Mouse (Mus musculus): Measurements from ENCODE around the gene Fbxw8. TPM values are rescaled to one million over a fixed set of nuclear protein-coding genes. Genes with fewer than 3 reads are reported as not detected.

Gene Fbxw8
- total RNA-seq (2014; rRNA removed) (15.9 and 18.4 TPM in 2 replicates), polyA plus RNA-seq (2012; rRNA removed) (31.7 and 33.8 TPM in 2 replicates)

DNA sequence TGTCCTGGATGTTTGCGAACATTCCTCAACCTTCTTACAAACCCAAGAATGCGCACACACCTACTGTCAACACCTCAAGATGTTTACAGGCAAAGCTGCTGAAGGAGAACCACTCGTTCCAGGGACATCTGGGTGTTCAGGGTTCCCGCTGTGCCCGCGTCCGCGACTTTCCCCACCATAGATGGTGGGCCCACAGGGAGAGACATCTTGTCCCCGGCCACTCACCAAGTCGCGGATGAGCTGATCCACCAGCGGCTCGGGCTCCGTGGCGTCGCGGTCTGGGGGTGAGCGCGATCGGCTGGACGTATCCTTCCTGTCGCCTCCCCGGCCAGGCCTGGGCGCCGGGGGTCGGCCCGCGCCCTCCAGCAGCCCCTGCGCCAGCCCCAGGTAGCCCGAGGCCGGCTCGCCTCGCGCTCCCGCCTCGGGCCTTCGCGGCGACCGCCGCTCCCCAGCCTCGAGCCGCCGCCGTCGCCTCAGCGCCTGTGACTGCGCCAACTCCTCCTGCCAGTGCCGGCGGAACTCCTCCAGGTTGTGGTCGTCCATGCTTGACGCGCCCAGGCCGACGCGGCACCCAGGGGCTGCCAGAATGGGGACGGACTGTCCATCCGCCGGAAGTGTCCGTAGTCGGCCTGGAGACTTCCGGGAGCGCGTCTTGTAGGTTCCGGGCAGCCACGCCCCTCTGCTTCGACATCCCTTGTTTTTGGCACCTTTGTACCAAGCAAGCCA, at the start of gene Fbxw8:
Gene Fbxw8, minus strand, starts transcription at position 626 of the 726 bp plus-strand sequence.
- Histone ChIP-seq H3K79me2 (ENCODE audit: control insufficient read depth, insufficient read depth, low read length) (peaks cover 24% of the 10 kb centered on the region; the same call in 1 of the 2 replicates), H3K36me3 (ENCODE audit: control insufficient read depth, insufficient read depth, low read length) (no peaks in the 10 kb centered on the region), H3K4me3 (ENCODE audit: insufficient read depth, low read depth, low read length) (peak within 1 kb of the TSS; percentile 89), H3K4me1 (ENCODE audit: control insufficient read depth, insufficient read depth, low read length) (peaks cover 2% of the 10 kb centered on the region; the same call in 1 of the 2 replicates), H3K27ac (replicated peaks; ENCODE audit: insufficient read depth, low read depth, low read length) (no peak within 1 kb of the TSS), H3K27me3 (ENCODE audit: control insufficient read depth, insufficient read depth, low read length) (no peaks in the 10 kb centered on the region), H3K9ac (ENCODE audit: low read depth, low read length) (peak within 1 kb of the TSS; percentile 91)
- peak; percentile 76 for DNase-seq (ENCODE audit: extremely low read depth, low read depth, low spot score)
- under 1% methylated on average over 64 of the region's 67 CpGs for WGBS
- no peak for TF ChIP-seq POLR2A (IDR thresholded peaks at IDR 0.05; ENCODE audit: extremely low read depth, insufficient read depth, low read length)
- no peak for TF ChIP-seq CTCF (IDR thresholded peaks at IDR 0.05; ENCODE audit: low read depth, low read length)

- Histone ChIP-seq H3K27ac (replicated peaks; ENCODE audit: insufficient read depth, low read depth, low read length) (no peak overlapping the region), H3K9ac (ENCODE audit: low read depth, low read length) (no peak overlapping the region), H3K4me3 (ENCODE audit: insufficient read depth, low read depth, low read length) (no peak overlapping the region), H3K4me1 (ENCODE audit: control insufficient read depth, insufficient read depth, low read length) (no peaks in the 10 kb centered on the region), H3K79me2 (ENCODE audit: control insufficient read depth, insufficient read depth, low read length) (no peaks in the 10 kb centered on the region), H3K36me3 (ENCODE audit: control insufficient read depth, insufficient read depth, low read length) (no peaks in the 10 kb centered on the region), H3K27me3 (ENCODE audit: control insufficient read depth, insufficient read depth, low read length) (no peaks in the 10 kb centered on the region)
- 84% methylated on average over 16 of the region's 16 CpGs for WGBS
- no peak for DNase-seq (ENCODE audit: extremely low read depth, low read depth, low spot score)
- TF ChIP-seq POLR2A (IDR thresholded peaks at IDR 0.05; ENCODE audit: extremely low read depth, insufficient read depth, low read length): no peak
- no peak for TF ChIP-seq CTCF (IDR thresholded peaks at IDR 0.05; ENCODE audit: low read depth, low read length)
These were observed 49.6 kb upstream of the Fbxw8 start for GRCm38 (mm10) chr5:118204675-118205440.

DNA sequence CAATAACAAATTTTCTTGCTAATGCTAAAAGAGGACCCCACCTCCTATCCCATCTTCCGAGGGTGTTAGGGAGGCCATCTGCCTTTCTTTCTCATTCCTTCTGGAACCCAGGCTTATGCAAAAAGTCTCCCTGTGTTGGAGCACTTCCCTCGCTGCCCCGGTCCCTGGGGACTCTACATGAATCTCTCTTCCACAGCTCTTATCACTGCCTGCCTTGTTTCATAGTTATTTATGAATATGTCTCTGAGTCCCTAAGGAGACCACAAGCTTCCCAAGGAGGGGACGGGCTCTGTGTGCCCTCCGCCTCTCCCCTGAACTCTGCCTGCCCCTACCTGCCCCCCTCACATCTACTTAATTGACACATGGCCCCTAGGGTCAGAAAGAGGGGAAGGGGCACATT, 44.4 kb upstream of the Fbxw8 start:
- WGBS: 87% methylated on average over 5 of the region's 5 CpGs

GRCm38 (mm10) chr5:118197421-118197820, 42.2 kb upstream of the Fbxw8 start:
- H3K79me2 ChIP-seq (ENCODE audit: control insufficient read depth, insufficient read depth, low read length): no peaks in the 10 kb centered on the region
- H3K27ac ChIP-seq (replicated peaks; ENCODE audit: insufficient read depth, low read depth, low read length): no peak overlapping the region
- H3K9ac ChIP-seq (ENCODE audit: low read depth, low read length): no peak overlapping the region
- TF ChIP-seq CTCF (IDR thresholded peaks at IDR 0.05; ENCODE audit: low read depth, low read length) (no peak), POLR2A (IDR thresholded peaks at IDR 0.05; ENCODE audit: extremely low read depth, insufficient read depth, low read length) (no peak)
- no peak for DNase-seq (ENCODE audit: extremely low read depth, low read depth, low spot score)
- H3K4me1 ChIP-seq (ENCODE audit: control insufficient read depth, insufficient read depth, low read length): no peaks in the 10 kb centered on the region
- H3K27me3 ChIP-seq (ENCODE audit: control insufficient read depth, insufficient read depth, low read length): no peaks in the 10 kb centered on the region
- 82% methylated on average over 13 of the region's 13 CpGs for WGBS
- H3K4me3 ChIP-seq (ENCODE audit: insufficient read depth, low read depth, low read length): no peak overlapping the region
- H3K36me3 ChIP-seq (ENCODE audit: control insufficient read depth, insufficient read depth, low read length): no peaks in the 10 kb centered on the region

More for the DNA sequence above, 44.4 kb upstream of the Fbxw8 start:
- Histone ChIP-seq H3K27ac (replicated peaks; ENCODE audit: insufficient read depth, low read depth, low read length) (no peak overlapping the region), H3K4me1 (ENCODE audit: control insufficient read depth, insufficient read depth, low read length) (no peaks in the 10 kb centered on the region), H3K27me3 (ENCODE audit: control insufficient read depth, insufficient read depth, low read length) (no peaks in the 10 kb centered on the region), H3K9ac (ENCODE audit: low read depth, low read length) (no peak overlapping the region), H3K79me2 (ENCODE audit: control insufficient read depth, insufficient read depth, low read length) (no peaks in the 10 kb centered on the region), H3K4me3 (ENCODE audit: insufficient read depth, low read depth, low read length) (no peak overlapping the region), H3K36me3 (ENCODE audit: control insufficient read depth, insufficient read depth, low read length) (no peaks in the 10 kb centered on the region)
- no peak for DNase-seq (ENCODE audit: extremely low read depth, low read depth, low spot score)
- TF ChIP-seq POLR2A (IDR thresholded peaks at IDR 0.05; ENCODE audit: extremely low read depth, insufficient read depth, low read length): no peak
- TF ChIP-seq CTCF (IDR thresholded peaks at IDR 0.05; ENCODE audit: low read depth, low read length): no peak

- H3K9ac ChIP-seq (ENCODE audit: low read depth, low read length): no peak overlapping the region
- H3K36me3 ChIP-seq (ENCODE audit: control insufficient read depth, insufficient read depth, low read length): no peaks in the 10 kb centered on the region
- H3K27me3 ChIP-seq (ENCODE audit: control insufficient read depth, insufficient read depth, low read length): no peaks in the 10 kb centered on the region
- no peak overlapping the region for H3K27ac ChIP-seq (replicated peaks; ENCODE audit: insufficient read depth, low read depth, low read length)
- no peak for DNase-seq (ENCODE audit: extremely low read depth, low read depth, low spot score)
- TF ChIP-seq CTCF (IDR thresholded peaks at IDR 0.05; ENCODE audit: low read depth, low read length) (no peak), POLR2A (IDR thresholded peaks at IDR 0.05; ENCODE audit: extremely low read depth, insufficient read depth, low read length) (no peak)
- WGBS: 41% methylated on average over 18 of the region's 18 CpGs
- H3K4me3 ChIP-seq (ENCODE audit: insufficient read depth, low read depth, low read length): no peak overlapping the region
- no peaks in the 10 kb centered on the region for H3K4me1 ChIP-seq (ENCODE audit: control insufficient read depth, insufficient read depth, low read length)
- no peaks in the 10 kb centered on the region for H3K79me2 ChIP-seq (ENCODE audit: control insufficient read depth, insufficient read depth, low read length)
These were observed 37.0 kb upstream of the Fbxw8 start for GRCm38 (mm10) chr5:118192221-118192620.
